Mouse (Mus musculus): ENCODE data around the gene Kif5a. TPM values are rescaled to one million over a fixed set of nuclear protein-coding genes. Genes with fewer than 3 reads are reported as not detected.

The Kif5a gene
- polyA plus RNA-seq, 1 experiment from 2014 or later = 120 TPM

DNA sequence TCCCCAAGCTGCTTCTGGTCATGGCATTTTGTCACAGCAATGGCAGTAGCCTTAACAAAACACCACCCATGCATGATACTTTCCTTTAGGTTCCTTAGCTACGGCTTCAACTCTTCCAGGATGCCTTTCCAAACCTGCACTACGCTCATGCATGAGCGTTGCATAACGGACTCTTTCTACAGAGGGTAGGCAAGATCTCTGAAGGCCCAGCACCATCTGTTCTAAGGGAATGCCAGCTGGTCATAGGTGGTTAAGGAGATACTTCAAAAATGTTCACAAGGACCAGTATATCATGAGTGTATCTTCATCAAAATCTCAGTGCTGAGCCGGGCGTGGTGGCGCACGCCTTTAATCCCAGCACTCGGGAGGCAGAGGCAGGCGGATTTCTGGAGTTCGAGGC lies 46.7 kb downstream of the Kif5a start:
- H3K4me1 ChIP-seq (ENCODE audit: control insufficient read depth, insufficient read depth, low read length) = no peaks in the 10 kb centered on the region
- no peak overlapping the region for H3K9ac ChIP-seq (ENCODE audit: low read depth, low read length)
- H3K4me2 ChIP-seq (ENCODE audit: low read length) = no peak overlapping the region
- no peaks in the 10 kb centered on the region for H3K9me3 ChIP-seq (replicated peaks; ENCODE audit: control insufficient read depth, low read length, poor library complexity, severe bottlenecking)
- no peak for ATAC-seq
- H3K36me3 ChIP-seq (ENCODE audit: control insufficient read depth, insufficient read depth, low read length) = no peaks in the 10 kb centered on the region
- H3K27me3 ChIP-seq (ENCODE audit: control insufficient read depth, insufficient read depth, low read depth, low read length) = no peaks in the 10 kb centered on the region
- no peak overlapping the region for H3K27ac ChIP-seq (ENCODE audit: low read length)
- H3K4me3 ChIP-seq (ENCODE audit: low read depth, low read length) = no peak overlapping the region
- 96% methylated on average over 11 of the region's 11 CpGs for WGBS

DNA sequence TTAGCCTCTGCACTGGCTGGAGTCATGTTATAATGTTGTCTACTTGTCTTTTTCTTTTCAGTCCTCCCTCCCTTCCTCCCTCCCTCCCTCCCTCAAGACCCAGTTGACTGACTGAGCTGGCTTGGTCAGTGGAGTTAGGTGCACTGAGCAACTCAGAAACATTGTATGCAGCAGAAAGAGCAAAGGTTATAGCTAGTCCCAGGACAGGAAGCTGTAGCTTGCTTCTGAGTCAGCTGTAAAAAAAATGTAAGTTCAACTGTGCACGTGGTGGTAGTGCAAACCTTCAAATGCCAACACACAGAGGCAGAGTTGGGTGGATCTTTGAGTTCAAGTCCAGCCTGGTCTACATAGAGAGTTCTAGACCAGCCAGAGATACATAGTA lies 48.7 kb downstream of the Kif5a start:
- no peak for ATAC-seq
- H3K9ac ChIP-seq (ENCODE audit: low read depth, low read length) = no peak overlapping the region

DNA sequence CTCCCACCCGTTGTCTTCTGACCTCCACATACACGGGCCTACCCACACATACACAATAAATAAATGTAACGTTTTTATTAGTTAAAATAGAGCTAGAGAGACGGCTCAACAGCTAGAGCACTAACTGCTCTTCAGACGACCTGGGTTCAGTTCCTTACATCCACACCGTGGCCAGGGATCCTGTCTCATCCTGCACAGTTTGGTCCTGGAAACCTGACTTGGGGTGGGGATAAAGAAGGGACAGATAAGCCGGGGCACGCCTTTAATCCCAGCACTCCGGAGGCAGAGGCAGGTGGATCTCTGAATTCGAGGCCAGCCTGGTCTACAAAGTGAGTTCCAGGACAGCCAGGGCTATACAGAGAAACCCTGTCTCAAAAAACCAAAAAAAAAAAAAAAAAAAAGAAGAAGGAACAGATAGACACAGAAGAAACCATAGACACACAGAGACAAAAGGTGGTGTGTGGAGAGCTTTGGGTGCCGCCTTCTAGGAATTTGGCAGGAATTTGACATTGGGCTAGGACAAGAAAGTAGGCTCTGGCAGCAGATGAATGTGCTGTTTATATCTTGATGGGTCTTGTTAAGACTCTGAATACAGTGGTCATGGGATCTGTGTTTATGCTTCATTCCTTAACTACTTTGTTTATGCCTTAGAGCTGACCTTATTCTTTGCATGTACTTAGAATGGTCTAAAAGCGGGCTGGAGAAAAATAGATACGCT lies 49.3 kb downstream of the Kif5a start:
- H3K9ac ChIP-seq (ENCODE audit: low read depth, low read length) = no peak overlapping the region
- no peaks in the 10 kb centered on the region for H3K27me3 ChIP-seq (ENCODE audit: control insufficient read depth, insufficient read depth, low read depth, low read length)
- no peak overlapping the region for H3K27ac ChIP-seq (ENCODE audit: low read length)
- no peak overlapping the region for H3K4me2 ChIP-seq (ENCODE audit: low read length)
- no peaks in the 10 kb centered on the region for H3K36me3 ChIP-seq (ENCODE audit: control insufficient read depth, insufficient read depth, low read length)
- peaks cover 16% of the 10 kb centered on the region for H3K4me1 ChIP-seq (ENCODE audit: control insufficient read depth, insufficient read depth, low read length)
- WGBS = 84% methylated on average over 13 of the region's 13 CpGs
- no peak overlapping the region for H3K4me3 ChIP-seq (ENCODE audit: low read depth, low read length)
- no peaks in the 10 kb centered on the region for H3K9me3 ChIP-seq (replicated peaks; ENCODE audit: control insufficient read depth, low read length, poor library complexity, severe bottlenecking)
- no peak for ATAC-seq

More for the DNA sequence above, 48.7 kb downstream of the Kif5a start:
- Histone ChIP-seq H3K27ac (ENCODE audit: low read length) (no peak overlapping the region), H3K4me3 (ENCODE audit: low read depth, low read length) (no peak overlapping the region), H3K36me3 (ENCODE audit: control insufficient read depth, insufficient read depth, low read length) (no peaks in the 10 kb centered on the region), H3K4me1 (ENCODE audit: control insufficient read depth, insufficient read depth, low read length) (peaks cover 16% of the 10 kb centered on the region), H3K27me3 (ENCODE audit: control insufficient read depth, insufficient read depth, low read depth, low read length) (no peaks in the 10 kb centered on the region), H3K4me2 (ENCODE audit: low read length) (no peak overlapping the region), H3K9me3 (replicated peaks; ENCODE audit: control insufficient read depth, low read length, poor library complexity, severe bottlenecking) (no peaks in the 10 kb centered on the region)
- WGBS = 69% methylated on average over 1 of the region's 1 CpGs

DNA sequence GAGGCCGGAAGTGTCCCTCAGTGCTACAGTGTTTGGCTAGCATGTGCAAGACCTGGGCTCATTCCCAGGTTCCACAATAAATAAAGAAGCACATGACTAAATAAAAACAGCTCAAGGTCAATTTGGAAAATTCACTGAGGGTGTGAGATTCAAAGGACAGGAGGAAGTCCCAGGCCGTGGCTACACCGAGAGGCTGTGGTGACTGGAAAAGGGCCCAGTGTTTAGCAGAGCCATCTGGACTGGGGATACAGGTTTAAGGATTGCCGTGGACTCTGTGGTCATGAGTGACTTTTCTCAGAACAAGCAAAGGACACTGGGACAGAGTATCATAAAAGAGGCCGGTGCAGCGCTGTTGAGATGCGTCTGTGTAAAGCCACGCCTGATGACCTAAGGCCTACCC lies 49.9 kb downstream of the Kif5a start:
- Histone ChIP-seq H3K4me3 (ENCODE audit: low read depth, low read length) (no peak overlapping the region), H3K9ac (ENCODE audit: low read depth, low read length) (no peak overlapping the region), H3K36me3 (ENCODE audit: control insufficient read depth, insufficient read depth, low read length) (0 out of 2 replicates have a peak, but pooled peaks cover 4% of the 10 kb centered on the region), H3K27me3 (ENCODE audit: control insufficient read depth, insufficient read depth, low read depth, low read length) (no peaks in the 10 kb centered on the region), H3K9me3 (replicated peaks; ENCODE audit: control insufficient read depth, low read length, poor library complexity, severe bottlenecking) (no peaks in the 10 kb centered on the region), H3K27ac (ENCODE audit: low read length) (no peak overlapping the region), H3K4me1 (ENCODE audit: control insufficient read depth, insufficient read depth, low read length) (peaks cover 16% of the 10 kb centered on the region), H3K4me2 (ENCODE audit: low read length) (no peak overlapping the region)
- ATAC-seq = no peak
- WGBS = 94% methylated on average over 8 of the region's 8 CpGs

DNA sequence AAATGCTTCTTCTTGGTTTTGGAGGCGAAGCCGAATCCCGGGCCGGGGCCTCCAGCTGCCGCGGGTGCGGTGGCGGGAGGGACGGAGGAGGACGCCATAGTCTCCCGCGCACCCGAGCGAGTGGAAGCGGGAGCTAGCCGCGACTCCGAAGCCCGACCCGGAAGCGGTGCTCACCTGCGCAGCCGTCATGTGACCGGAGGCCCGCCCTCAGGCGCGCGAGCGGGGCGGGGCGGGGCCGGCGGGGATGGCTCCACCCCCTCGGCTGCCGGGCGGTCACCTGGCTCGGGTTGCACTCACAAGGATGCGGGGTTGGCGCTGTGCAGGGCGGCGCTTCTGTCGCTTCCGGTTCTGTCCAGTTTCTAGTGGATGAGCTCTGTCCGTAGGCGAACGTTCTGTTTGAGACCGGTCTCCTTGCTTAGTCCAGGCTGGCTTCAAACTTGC lies 51.7 kb downstream of the Kif5a start, which contains the start of gene Pip4k2c:
Pip4k2c (minus strand) TSS at position 172 of the 441 bp plus-strand sequence.
- Histone ChIP-seq H3K9me3 (replicated peaks; ENCODE audit: control insufficient read depth, low read length, poor library complexity, severe bottlenecking) (no peaks in the 10 kb centered on the region), H3K4me2 (ENCODE audit: low read length) (peak within 1 kb of the TSS; percentile 95), H3K9ac (ENCODE audit: low read depth, low read length) (peak within 1 kb of the TSS; percentile 89), H3K27ac (ENCODE audit: low read length) (peak within 1 kb of the TSS; percentile 59), H3K36me3 (ENCODE audit: control insufficient read depth, insufficient read depth, low read length) (peaks cover 11% of the 10 kb centered on the region; the same call in 1 of the 2 replicates), H3K27me3 (ENCODE audit: control insufficient read depth, insufficient read depth, low read depth, low read length) (no peaks in the 10 kb centered on the region), H3K4me3 (ENCODE audit: low read depth, low read length) (peak within 1 kb of the TSS; percentile 92), H3K4me1 (ENCODE audit: control insufficient read depth, insufficient read depth, low read length) (peaks cover 16% of the 10 kb centered on the region)
- peak; percentile 96 for ATAC-seq
- under 1% methylated on average over 43 of the region's 47 CpGs for WGBS

DNA sequence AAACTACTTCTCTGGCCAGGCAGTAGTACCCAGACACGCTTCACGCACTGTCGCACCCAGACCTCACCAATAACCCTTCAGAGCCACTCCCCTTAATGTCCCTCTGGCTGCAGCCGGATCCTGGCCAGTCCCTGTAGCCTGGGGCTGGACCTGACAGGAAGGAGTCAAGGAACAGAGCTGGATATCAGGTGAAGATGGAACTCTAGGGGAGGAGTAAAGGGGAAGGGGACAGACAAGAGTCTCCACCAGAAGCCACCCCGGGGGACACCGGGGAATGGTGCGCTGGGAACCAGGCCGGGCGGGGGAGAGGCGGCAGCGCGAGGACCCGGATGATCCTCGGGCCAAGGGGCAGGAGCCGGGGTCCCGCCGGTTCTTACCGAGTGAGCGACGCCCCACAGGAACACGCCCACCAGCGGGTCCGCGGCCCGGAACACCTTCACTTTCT lies 52.2 kb downstream of the Kif5a start:
- peak overlapping the region; percentile 95 for H3K4me2 ChIP-seq (ENCODE audit: low read length)
- H3K9me3 ChIP-seq (replicated peaks; ENCODE audit: control insufficient read depth, low read length, poor library complexity, severe bottlenecking) = no peaks in the 10 kb centered on the region
- H3K27ac ChIP-seq (ENCODE audit: low read length) = peak overlapping the region; percentile 59
- peak; percentile 57 for ATAC-seq
- peaks cover 16% of the 10 kb centered on the region for H3K4me1 ChIP-seq (ENCODE audit: control insufficient read depth, insufficient read depth, low read length)
- no peaks in the 10 kb centered on the region for H3K27me3 ChIP-seq (ENCODE audit: control insufficient read depth, insufficient read depth, low read depth, low read length)
- peak overlapping the region; percentile 92 for H3K4me3 ChIP-seq (ENCODE audit: low read depth, low read length)
- H3K9ac ChIP-seq (ENCODE audit: low read depth, low read length) = peak overlapping the region; percentile 89
- peaks cover 11% of the 10 kb centered on the region; the same call in 1 of the 2 replicates for H3K36me3 ChIP-seq (ENCODE audit: control insufficient read depth, insufficient read depth, low read length)
- WGBS = under 1% methylated on average over 22 of the region's 25 CpGs

DNA sequence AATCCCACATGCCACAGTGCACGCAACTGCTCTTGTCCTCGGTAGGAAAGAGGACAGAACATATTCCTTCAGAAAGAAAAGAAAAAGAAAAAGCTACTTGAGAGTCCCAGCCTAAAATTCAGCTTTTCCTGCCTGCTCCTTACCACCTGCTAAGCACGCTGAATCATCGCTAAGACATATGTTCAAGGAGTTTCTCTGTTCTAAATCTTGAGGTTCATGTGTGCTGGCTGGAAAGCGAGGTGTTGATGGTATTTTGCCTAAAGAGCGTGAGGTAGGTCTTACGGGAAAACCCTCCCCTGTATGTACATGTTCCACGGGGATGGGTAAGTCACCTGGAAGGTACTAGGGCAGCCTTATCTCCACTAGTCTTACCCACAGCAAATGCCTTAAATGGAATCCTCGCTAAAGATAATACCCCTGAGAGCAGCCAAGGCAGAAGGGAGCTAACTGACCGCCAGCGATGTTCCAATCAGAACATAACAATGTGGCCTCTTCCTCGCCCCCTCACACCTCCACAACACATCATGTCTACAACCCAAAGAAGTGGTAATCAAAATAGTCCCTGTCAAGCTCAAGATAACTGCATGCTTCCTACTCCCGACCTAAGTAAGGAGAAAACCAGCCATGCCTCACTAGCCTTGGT lies 53.1 kb downstream of the Kif5a start:
- Histone ChIP-seq H3K27ac (ENCODE audit: low read length) (no peak overlapping the region), H3K4me1 (ENCODE audit: control insufficient read depth, insufficient read depth, low read length) (peaks cover 16% of the 10 kb centered on the region), H3K9ac (ENCODE audit: low read depth, low read length) (peak overlapping the region; percentile 89), H3K4me3 (ENCODE audit: low read depth, low read length) (peak overlapping the region; percentile 92), H3K4me2 (ENCODE audit: low read length) (peak overlapping the region; percentile 95), H3K9me3 (replicated peaks; ENCODE audit: control insufficient read depth, low read length, poor library complexity, severe bottlenecking) (no peaks in the 10 kb centered on the region), H3K27me3 (ENCODE audit: control insufficient read depth, insufficient read depth, low read depth, low read length) (no peaks in the 10 kb centered on the region), H3K36me3 (ENCODE audit: control insufficient read depth, insufficient read depth, low read length) (peaks cover 18% of the 10 kb centered on the region)
- WGBS = 86% methylated on average over 13 of the region's 13 CpGs
- ATAC-seq = no peak

DNA sequence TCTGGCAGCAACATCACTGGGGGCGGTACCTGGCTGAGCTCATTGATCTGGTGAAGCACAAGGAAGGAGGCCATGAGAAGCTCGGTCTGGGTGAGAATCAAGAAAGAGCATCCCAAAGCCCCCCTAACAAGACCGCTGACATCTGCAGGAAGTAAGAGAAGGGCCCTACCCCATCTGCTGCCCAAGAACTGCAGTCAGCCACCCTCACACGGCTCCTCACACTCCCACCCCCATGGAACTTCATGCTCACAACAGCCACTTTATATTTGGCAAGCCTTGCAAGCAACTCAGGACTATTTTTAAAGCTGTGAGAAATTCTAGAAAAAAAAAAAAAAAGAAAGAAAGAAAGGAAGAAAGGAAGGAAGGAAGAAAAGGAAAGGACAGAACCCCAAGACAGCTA lies 54.2 kb downstream of the Kif5a start:
- WGBS = 81% methylated on average over 4 of the region's 4 CpGs

DNA sequence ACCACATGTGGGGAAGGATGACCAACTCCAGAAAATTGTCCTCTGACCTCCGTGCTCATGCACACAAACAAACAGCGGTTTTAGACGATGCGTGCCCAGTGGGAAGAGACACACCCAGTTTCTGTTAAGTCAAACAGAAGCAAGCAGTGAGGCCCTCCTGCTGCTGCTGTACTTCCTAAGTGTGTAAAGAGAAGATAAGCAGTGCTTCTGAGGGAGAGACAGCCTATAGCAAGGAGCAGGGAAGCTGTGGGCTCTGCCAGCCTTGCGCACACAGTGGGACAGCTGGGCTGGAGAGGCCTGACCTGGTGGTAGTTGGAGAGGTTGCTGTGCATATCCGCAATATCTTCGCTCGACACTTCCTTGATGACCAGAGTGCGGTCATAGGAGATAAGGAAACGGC lies 57.8 kb downstream of the Kif5a start:
- H3K4me2 ChIP-seq (ENCODE audit: low read length) = no peak overlapping the region
- peaks cover 35% of the 10 kb centered on the region for H3K36me3 ChIP-seq (ENCODE audit: control insufficient read depth, insufficient read depth, low read length)
- ATAC-seq = no peak
- H3K9me3 ChIP-seq (replicated peaks; ENCODE audit: control insufficient read depth, low read length, poor library complexity, severe bottlenecking) = no peaks in the 10 kb centered on the region
- 95% methylated on average over 10 of the region's 10 CpGs for WGBS
- no peaks in the 10 kb centered on the region for H3K27me3 ChIP-seq (ENCODE audit: control insufficient read depth, insufficient read depth, low read depth, low read length)
- H3K4me3 ChIP-seq (ENCODE audit: low read depth, low read length) = no peak overlapping the region
- no peak overlapping the region for H3K9ac ChIP-seq (ENCODE audit: low read depth, low read length)
- H3K27ac ChIP-seq (ENCODE audit: low read length) = no peak overlapping the region
- H3K4me1 ChIP-seq (ENCODE audit: control insufficient read depth, insufficient read depth, low read length) = peaks cover 10% of the 10 kb centered on the region

More for the DNA sequence above, 54.2 kb downstream of the Kif5a start:
- H3K9me3 ChIP-seq (replicated peaks; ENCODE audit: control insufficient read depth, low read length, poor library complexity, severe bottlenecking) = no peaks in the 10 kb centered on the region
- H3K27ac ChIP-seq (ENCODE audit: low read length) = no peak overlapping the region
- H3K27me3 ChIP-seq (ENCODE audit: control insufficient read depth, insufficient read depth, low read depth, low read length) = no peaks in the 10 kb centered on the region
- peaks cover 22% of the 10 kb centered on the region for H3K36me3 ChIP-seq (ENCODE audit: control insufficient read depth, insufficient read depth, low read length)
- no peak for ATAC-seq
- no peak overlapping the region for H3K4me3 ChIP-seq (ENCODE audit: low read depth, low read length)
- no peak overlapping the region for H3K4me2 ChIP-seq (ENCODE audit: low read length)
- H3K9ac ChIP-seq (ENCODE audit: low read depth, low read length) = no peak overlapping the region
- H3K4me1 ChIP-seq (ENCODE audit: control insufficient read depth, insufficient read depth, low read length) = peaks cover 16% of the 10 kb centered on the region
